Mouse (Mus musculus) midbrain, embryonic 15.5 days (tissue): ENCODE measurements around the gene Fam50b. TPM values are rescaled to one million over a fixed set of nuclear protein-coding genes. Genes with fewer than 3 reads are reported as not detected.

Source experiments
- ATAC-seq: fragments of 200-750 bp; cut with Nextera tagmentation; replicated peaks from 2 replicates; pipeline ENCODE4 v1.8.0; 2017; ENCODE audit warnings: moderate TSS enrichment
- H3K27ac ChIP-seq: fragments of 300-500 bp; sonication (generic); 2 replicates; pipeline ENCODE4 v1.5.1; 2015; ENCODE audit warnings: mild to moderate bottlenecking, inconsistent platforms
- H3K27me3 ChIP-seq: fragments of 300-500 bp; sonication (generic); replicated peaks from 2 replicates; pipeline ENCODE4 v1.6.1; 2015; ENCODE audit warnings: inconsistent platforms
- H3K36me3 ChIP-seq: fragments of 300-500 bp; sonication (generic); replicated peaks from 2 replicates; pipeline ENCODE4 v1.6.1; 2015; ENCODE audit warnings: inconsistent platforms
- H3K4me1 ChIP-seq: fragments of 300-500 bp; sonication (generic); 2 replicates; pipeline ENCODE4 v1.6.1; 2015; ENCODE audit warnings: inconsistent platforms
- H3K4me2 ChIP-seq: fragments of 300-500 bp; sonication (generic); 2 replicates; pipeline ENCODE4 v1.6.1; 2015; ENCODE audit warnings: inconsistent platforms, mild to moderate bottlenecking, moderate library complexity
- H3K4me3 ChIP-seq: fragments of 300-500 bp; sonication (generic); 2 replicates; pipeline ENCODE4 v1.5.1; 2015; ENCODE audit warnings: mild to moderate bottlenecking, inconsistent platforms
- H3K9ac ChIP-seq: fragments of 300-500 bp; sonication (generic); 2 replicates; pipeline ENCODE4 v1.6.1; 2015; ENCODE audit warnings: mild to moderate bottlenecking, inconsistent platforms
- H3K9me3 ChIP-seq: fragments of 300-500 bp; sonication (generic); 2 replicates; pipeline ENCODE4 v1.6.1; 2016; ENCODE audit warnings: inconsistent platforms
- WGBS: fragments of 180-500 bp; shearing (Covaris S2); methylation state at CpG from one replicate; pipeline ENCODE4 v1.1.7; 2015; ENCODE audit warnings: mixed read lengths; 5-methylcytosine and 5-hydroxymethylcytosine counted together
- polyA plus RNA-seq: library from polyadenylated mRNA; unstranded; fragments of >200 nt; fragmentation: Nextera tagmentation; extraction: Ambion mirVana; gene quantifications from 2 replicates; pipeline ENCODE4 v1.2.1, GENCODE M21; 2015

The Fam50b gene
- polyA plus RNA-seq, 1 experiment from 2014 or later, result 0.13 TPM

DNA sequence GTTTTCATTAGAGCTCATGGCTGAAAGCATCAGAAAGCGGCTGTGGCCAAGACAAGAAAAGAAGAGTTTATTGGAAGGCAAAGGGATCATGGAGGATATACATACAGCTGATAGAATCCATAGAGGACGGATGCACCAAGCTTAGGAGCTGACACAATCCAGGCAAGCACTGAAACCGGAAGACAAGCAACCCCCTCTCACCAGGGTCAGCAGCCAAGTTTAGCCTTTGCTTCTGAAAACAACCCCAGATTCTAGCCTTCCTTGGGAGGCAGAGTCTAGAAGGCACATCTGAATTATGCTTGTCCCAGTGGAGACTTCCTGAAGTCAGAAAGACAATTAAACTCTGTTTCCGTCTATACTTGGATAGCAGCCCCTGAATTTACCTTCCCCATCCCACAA, 47.0 kb downstream of the Fam50b start:
- H3K9me3 ChIP-seq, result no peaks in the 10 kb centered on the region
- H3K4me2 ChIP-seq, result no peak overlapping the region
- no peak overlapping the region for H3K27ac ChIP-seq
- 77% methylated on average over 4 of the region's 4 CpGs for WGBS
- no peaks in the 10 kb centered on the region for H3K36me3 ChIP-seq
- no peak overlapping the region for H3K4me3 ChIP-seq
- H3K27me3 ChIP-seq, result no peaks in the 10 kb centered on the region
- H3K9ac ChIP-seq, result no peak overlapping the region
- ATAC-seq, result no peak
- no peaks in the 10 kb centered on the region for H3K4me1 ChIP-seq

DNA sequence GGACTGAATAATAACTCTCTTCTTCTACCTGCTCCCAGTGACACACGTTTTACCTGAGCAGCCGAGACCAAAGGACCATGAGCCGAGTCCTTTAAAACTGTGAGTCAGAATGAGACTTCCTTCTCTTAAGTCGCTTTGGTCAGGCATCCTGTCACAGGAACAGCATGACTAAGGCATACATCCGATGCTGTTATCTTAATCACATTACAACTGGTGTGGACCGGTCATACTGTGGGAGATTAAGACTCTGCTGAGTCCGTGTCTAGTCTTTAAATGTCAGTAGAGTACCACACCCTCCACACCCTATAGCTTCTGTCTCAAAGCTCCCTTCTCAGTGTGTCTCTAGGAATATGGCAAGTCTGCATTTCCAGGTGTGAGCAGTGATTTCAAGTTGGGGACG, 50.2 kb downstream of the Fam50b start:
- Histone ChIP-seq H3K9me3 (no peaks in the 10 kb centered on the region), H3K4me3 (no peak overlapping the region), H3K27ac (no peak overlapping the region), H3K9ac (no peak overlapping the region), H3K4me1 (no peaks in the 10 kb centered on the region), H3K4me2 (no peak overlapping the region), H3K36me3 (no peaks in the 10 kb centered on the region), H3K27me3 (no peaks in the 10 kb centered on the region)
- ATAC-seq, result no peak
- 83% methylated on average over 8 of the region's 8 CpGs for WGBS

DNA sequence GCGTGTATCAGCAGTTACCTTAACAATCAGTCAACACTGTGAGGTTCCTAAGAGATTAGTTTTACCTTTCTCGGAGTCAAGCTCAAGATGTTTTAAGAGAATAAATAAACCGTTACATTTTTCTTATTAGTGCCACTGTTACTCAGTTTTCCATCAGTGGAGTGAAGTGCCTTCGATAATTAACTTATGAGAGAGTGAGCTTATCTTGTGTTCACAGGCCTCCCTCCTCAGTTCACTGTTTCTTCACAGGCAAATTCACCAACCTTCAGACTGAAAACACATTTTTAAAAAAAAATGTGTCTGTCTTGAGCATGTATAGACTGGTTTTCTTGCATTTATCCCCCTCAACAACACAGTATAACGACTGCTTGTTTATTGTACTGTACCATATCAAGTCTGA, 52.0 kb downstream of the Fam50b start:
- Histone ChIP-seq H3K9me3 (no peaks in the 10 kb centered on the region), H3K36me3 (no peaks in the 10 kb centered on the region), H3K4me1 (no peaks in the 10 kb centered on the region), H3K9ac (no peak overlapping the region), H3K4me3 (no peak overlapping the region), H3K27me3 (no peaks in the 10 kb centered on the region), H3K27ac (no peak overlapping the region), H3K4me2 (no peak overlapping the region)
- ATAC-seq, result no peak
- whole genome bisulfite sequencing, result 85% methylated on average over 5 of the region's 5 CpGs

DNA sequence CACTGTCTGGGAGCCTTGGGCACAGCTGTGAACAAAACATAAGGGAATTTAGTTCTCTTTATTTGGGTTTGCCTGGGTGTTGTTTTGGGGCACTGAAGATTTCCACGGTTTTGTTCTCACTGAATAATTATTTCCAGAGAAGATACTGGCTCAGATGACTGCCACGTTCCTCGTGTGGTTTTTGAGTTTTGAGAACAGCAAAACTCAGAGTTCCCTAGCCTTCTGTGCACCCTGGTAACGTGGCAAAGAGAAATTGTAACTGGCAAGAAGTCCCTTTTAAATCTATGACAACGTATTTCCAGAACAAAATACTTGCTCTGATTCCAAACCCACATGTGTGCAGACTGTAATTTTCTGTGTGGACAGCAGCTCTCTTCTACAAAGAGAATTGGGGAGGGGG, 52.9 kb downstream of the Fam50b start:
- WGBS, result 51% methylated on average over 5 of the region's 5 CpGs
- no peak for ATAC-seq
- no peaks in the 10 kb centered on the region for H3K9me3 ChIP-seq

DNA sequence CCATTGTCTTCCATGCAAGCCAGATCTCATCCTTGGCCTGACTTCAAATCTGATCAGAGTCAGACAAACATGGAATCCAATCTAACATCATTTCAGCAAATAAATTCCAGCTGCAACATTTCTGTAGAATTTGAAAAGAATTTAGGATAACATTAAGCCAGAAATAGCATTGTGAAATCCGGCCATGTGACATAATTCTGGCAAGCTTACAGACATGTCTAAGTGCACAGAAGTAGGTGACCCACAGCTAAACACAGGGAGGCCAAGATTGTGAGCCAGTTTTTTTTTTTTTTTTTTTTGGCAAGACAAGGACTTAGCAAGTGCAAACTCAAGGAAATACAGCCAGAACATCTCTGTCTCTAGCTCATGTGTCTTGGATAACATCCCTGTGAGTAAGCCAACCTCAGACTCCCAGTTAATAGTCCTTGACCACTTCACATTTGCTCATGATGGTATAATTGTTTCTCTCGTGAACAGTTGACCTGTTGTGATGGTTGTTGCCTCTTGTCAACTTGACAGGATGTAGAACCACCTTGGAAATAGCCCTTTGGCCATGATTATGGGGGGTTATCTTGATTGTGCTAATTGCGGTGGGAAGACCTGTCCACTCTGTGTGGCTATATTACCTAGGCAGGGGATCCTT, 54.6 kb downstream of the Fam50b start:
- Histone ChIP-seq H3K9me3 (no peaks in the 10 kb centered on the region), H3K27me3 (no peaks in the 10 kb centered on the region), H3K4me2 (no peak overlapping the region), H3K4me3 (no peak overlapping the region), H3K36me3 (no peaks in the 10 kb centered on the region), H3K27ac (no peak overlapping the region), H3K4me1 (no peaks in the 10 kb centered on the region), H3K9ac (no peak overlapping the region)
- no peak for ATAC-seq
- WGBS, result 84% methylated on average over 3 of the region's 3 CpGs

More for the DNA sequence above, 52.9 kb downstream of the Fam50b start:
- Histone ChIP-seq H3K27ac (no peak overlapping the region), H3K27me3 (no peaks in the 10 kb centered on the region), H3K4me1 (no peaks in the 10 kb centered on the region), H3K9ac (no peak overlapping the region), H3K4me2 (no peak overlapping the region), H3K36me3 (no peaks in the 10 kb centered on the region), H3K4me3 (no peak overlapping the region)

DNA sequence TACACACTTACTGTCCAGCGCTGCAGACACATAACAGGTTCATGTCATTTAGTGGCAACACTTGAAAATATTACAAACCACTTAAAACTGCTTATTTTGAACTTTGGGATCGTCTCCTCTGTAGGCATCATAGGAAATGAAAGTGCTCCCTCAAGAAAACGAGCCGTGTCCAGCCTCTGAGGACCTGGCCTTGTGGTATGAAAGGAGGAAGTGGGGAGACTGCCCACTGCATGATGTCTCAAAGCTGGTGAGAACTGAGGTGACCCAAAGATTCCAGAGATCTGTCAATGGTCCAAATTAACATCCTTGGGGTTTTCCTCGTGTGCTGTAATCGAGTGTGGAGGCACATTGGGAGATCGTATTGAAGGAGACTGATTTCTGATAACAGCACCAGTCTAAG, 58.4 kb downstream of the Fam50b start:
- Histone ChIP-seq H3K4me2 (no peak overlapping the region), H3K4me1 (no peaks in the 10 kb centered on the region), H3K9ac (no peak overlapping the region), H3K9me3 (no peaks in the 10 kb centered on the region), H3K27me3 (no peaks in the 10 kb centered on the region), H3K36me3 (no peaks in the 10 kb centered on the region), H3K4me3 (no peak overlapping the region), H3K27ac (no peak overlapping the region)
- 83% methylated on average over 7 of the region's 7 CpGs for WGBS
- no peak for ATAC-seq

DNA sequence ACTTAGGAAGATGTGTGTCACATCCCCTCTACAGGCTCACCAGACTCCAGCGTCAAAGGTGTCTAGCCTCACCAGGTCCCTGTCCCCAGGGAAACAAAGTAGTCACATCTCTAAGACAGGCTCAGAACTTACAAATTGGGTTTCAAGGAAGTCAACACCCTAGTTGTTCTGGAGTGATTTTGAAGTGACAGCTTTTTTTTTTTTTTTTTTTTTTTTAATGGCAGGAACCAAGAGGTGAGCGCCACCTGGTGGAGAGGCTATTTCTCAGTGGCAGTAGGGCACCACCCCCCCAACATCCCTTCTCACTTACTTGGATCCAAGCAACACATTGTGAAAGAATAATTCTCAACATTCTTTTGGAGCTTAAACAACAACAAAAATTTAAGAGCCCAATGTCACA, 59.2 kb downstream of the Fam50b start:
- Histone ChIP-seq H3K9me3 (no peaks in the 10 kb centered on the region), H3K4me2 (no peak overlapping the region), H3K4me1 (no peaks in the 10 kb centered on the region), H3K9ac (no peak overlapping the region), H3K27ac (no peak overlapping the region), H3K4me3 (no peak overlapping the region), H3K27me3 (no peaks in the 10 kb centered on the region), H3K36me3 (no peaks in the 10 kb centered on the region)
- ATAC-seq, result no peak
- WGBS, result 43% methylated on average over 2 of the region's 2 CpGs

DNA sequence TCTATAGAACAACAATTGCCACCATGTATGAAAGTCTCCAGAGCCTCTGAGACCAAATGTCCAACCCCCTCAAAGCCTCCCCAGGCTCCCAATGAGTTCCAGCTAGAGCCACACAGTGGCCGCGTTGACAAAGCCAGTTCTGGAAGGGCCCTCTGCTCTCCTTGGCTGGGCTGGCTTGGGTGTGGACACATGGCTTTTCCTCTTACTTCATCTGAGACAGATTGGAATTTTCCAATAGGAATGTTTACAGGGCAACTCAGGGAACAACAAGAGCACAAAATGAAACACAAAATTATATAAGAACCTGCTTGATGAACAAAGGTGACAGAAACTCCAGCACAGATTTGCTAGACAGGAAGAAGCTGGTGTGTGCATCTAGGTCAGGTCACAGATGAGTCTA, 59.8 kb downstream of the Fam50b start:
- Histone ChIP-seq H3K27me3 (no peaks in the 10 kb centered on the region), H3K4me3 (no peak overlapping the region), H3K9me3 (no peaks in the 10 kb centered on the region), H3K9ac (no peak overlapping the region), H3K36me3 (no peaks in the 10 kb centered on the region), H3K4me2 (no peak overlapping the region), H3K4me1 (no peaks in the 10 kb centered on the region), H3K27ac (no peak overlapping the region)
- ATAC-seq, result no peak
- 63% methylated on average over 2 of the region's 2 CpGs for whole genome bisulfite sequencing

Other genes with a start within 250 kb of the Fam50b start
- gene Pxdc1, start 81.4 kb upstream of the Fam50b start, polyA plus RNA-seq, result 8.4 and 9.8 TPM in 2 replicates
- gene Prpf4b, start 140.5 kb downstream of the Fam50b start, polyA plus RNA-seq, result 63.3 and 69.4 TPM in 2 replicates
- gene Fam217a, start 189.5 kb downstream of the Fam50b start, polyA plus RNA-seq, result 1.1 and 1.2 TPM in 2 replicates
- gene 4933417A18Rik, start 189.6 kb downstream of the Fam50b start, polyA plus RNA-seq, result not detected in 2 replicates
- 0.25 and 0.34 TPM in 2 replicates for gene Eci3, start 229.0 kb downstream of the Fam50b start, polyA plus RNA-seq